Mouse (Mus musculus): ENCODE results near the gene Faim.
A peak's percentile ranks its signal among the peaks of the same experiment; 100 is the strongest.

Gene Faim

GRCm38 (mm10) chr9:98985800-98986475 lies at the start of gene Faim:
Gene Faim, plus strand, starts transcription at chr9:98986373.
- peak; percentile 100 for DNase-seq

GRCm38 (mm10) chr9:98939290-98939689 lies 46.9 kb upstream of the Faim start:
- DNase-seq = peak; percentile 44 to 58

GRCm38 (mm10) chr9:98952171-98953050 lies 33.8 kb upstream of the Faim start:
- DNase-seq = peak; percentile 27 to 37

- no peak for DNase-seq
These were observed 32.9 kb upstream of the Faim start for GRCm38 (mm10) chr9:98953291-98953690.

- DNase-seq = no peak
These were observed 32.3 kb upstream of the Faim start for GRCm38 (mm10) chr9:98953830-98954229.

- DNase-seq = no peak
These were observed 31.6 kb upstream of the Faim start for GRCm38 (mm10) chr9:98954391-98955102.

GRCm38 (mm10) chr9:98955103-98955715 lies 31.0 kb upstream of the Faim start, which contains the start of gene Foxl2:
Gene Foxl2, plus strand, starts transcription at chr9:98955288.
- peak; percentile 28 to 40 for DNase-seq

GRCm38 (mm10) chr9:98955716-98956224 lies 30.4 kb upstream of the Faim start:
- peak in 1 of 2 experiments; percentile 27 for DNase-seq

GRCm38 (mm10) chr9:98956591-98957381 lies 29.4 kb upstream of the Faim start:
- DNase-seq = peak; percentile 26 to 43

GRCm38 (mm10) chr9:98957751-98958351 lies 28.3 kb upstream of the Faim start:
- peak in 1 of 2 experiments; percentile 47 for DNase-seq

- DNase-seq = peak in 1 of 2 experiments; percentile 27
These were observed 27.5 kb upstream of the Faim start for GRCm38 (mm10) chr9:98958628-98959027.

- DNase-seq = no peak
These were observed 26.3 kb upstream of the Faim start for GRCm38 (mm10) chr9:98959851-98960250.

GRCm38 (mm10) chr9:98960348-98960747 lies 25.8 kb upstream of the Faim start:
- DNase-seq = no peak

GRCm38 (mm10) chr9:98961591-98962477 lies 24.3 kb upstream of the Faim start:
- no peak for DNase-seq

- DNase-seq = no peak
These were observed 23.6 kb upstream of the Faim start for GRCm38 (mm10) chr9:98962478-98963142.

- no peak for DNase-seq
These were observed 22.5 kb upstream of the Faim start for GRCm38 (mm10) chr9:98963661-98964060.

GRCm38 (mm10) chr9:98965084-98965483 lies 21.1 kb upstream of the Faim start:
- peak; percentile 72 to 82 for DNase-seq

GRCm38 (mm10) chr9:98973101-98973521 lies 13.1 kb upstream of the Faim start:
- DNase-seq = no peak

- no peak for DNase-seq
These were observed 12.6 kb upstream of the Faim start for GRCm38 (mm10) chr9:98973561-98973960.

Measured in cerebellum, postnatal 14 days (tissue).